Mouse (Mus musculus): ENCODE measurements at regions not wholly inside any gene's neighbourhood (a gene's known extent, or its start where the extent isn't known, plus 50 kb on each side); places are given as distances from the start of the nearest gene placed in this dataset.
"Not testable (repeated sequence)": the region's sequence is repeated elsewhere in the genome, so short reads cannot be mapped to it uniquely, and the experiment has no call there.

DNA sequence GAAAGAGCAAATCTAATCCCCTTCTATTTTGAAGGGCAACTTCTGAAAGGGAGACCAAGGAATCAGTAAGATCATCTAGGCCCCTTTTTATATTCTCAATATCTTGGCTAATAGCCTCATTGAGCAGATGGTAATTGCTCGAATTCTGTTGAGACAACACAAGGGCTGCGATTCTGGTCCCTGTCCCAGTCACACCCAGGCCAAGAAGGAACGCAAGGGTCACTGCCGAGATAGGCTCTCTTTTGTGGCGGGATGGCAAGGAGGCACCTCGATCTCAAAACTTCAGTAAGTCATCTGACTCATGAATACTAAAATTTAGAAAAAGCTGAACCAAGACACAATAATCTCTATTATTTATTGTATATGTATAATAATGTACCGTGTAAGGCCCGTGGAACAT lies 68.6 kb upstream of the Zfp709 start:
- 88% methylated on average over 8 of the region's 8 CpGs for WGBS
- H3K4me1 ChIP-seq (ENCODE audit: control insufficient read depth, insufficient read depth, low read length); H3K27me3 ChIP-seq (ENCODE audit: control insufficient read depth, insufficient read depth, low read depth, low read length); H3K36me3 ChIP-seq (ENCODE audit: control insufficient read depth, insufficient read depth, low read length); ATAC-seq; H3K4me3 ChIP-seq (ENCODE audit: low read depth, low read length); H3K27ac ChIP-seq (ENCODE audit: low read length); H3K9me3 ChIP-seq (replicated peaks; ENCODE audit: control insufficient read depth, low read length, poor library complexity, severe bottlenecking); H3K9ac ChIP-seq (ENCODE audit: low read depth, low read length); H3K4me2 ChIP-seq (ENCODE audit: low read length): not testable (repeated sequence)

- ATAC-seq; H3K9ac ChIP-seq (ENCODE audit: low read depth, low read length); H3K4me3 ChIP-seq (ENCODE audit: low read depth, low read length); H3K4me2 ChIP-seq (ENCODE audit: low read length); H3K9me3 ChIP-seq (replicated peaks; ENCODE audit: control insufficient read depth, low read length, poor library complexity, severe bottlenecking); H3K36me3 ChIP-seq (ENCODE audit: control insufficient read depth, insufficient read depth, low read length); H3K27me3 ChIP-seq (ENCODE audit: control insufficient read depth, insufficient read depth, low read depth, low read length); H3K27ac ChIP-seq (ENCODE audit: low read length); H3K4me1 ChIP-seq (ENCODE audit: control insufficient read depth, insufficient read depth, low read length): not testable (repeated sequence)
- WGBS, result 82% methylated on average over 3 of the region's 4 CpGs
Measured at GRCm38 (mm10) chr8:71807788-71808187, 74.0 kb upstream of the Zfp709 start.

DNA sequence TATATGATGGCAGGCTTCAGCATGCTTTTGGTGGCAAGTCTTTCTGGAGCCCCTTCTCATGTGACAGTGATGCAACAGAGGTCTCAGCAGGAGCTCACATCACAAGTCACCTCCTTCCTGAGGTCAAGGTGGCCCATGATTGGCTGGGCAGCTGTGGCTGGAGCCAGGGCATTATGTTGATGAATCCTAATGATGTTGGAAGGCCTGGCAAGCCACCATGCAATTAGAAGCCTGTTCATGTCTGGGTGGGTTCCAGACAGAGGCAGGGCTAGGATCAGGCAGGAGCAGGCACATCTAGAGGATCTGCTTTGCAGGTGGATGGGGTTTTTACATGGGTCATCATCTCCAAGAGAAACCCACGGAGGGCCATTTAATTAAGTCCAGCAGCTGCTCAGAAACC lies 77.2 kb upstream of the Zfp709 start:
- H3K4me1 ChIP-seq (ENCODE audit: control insufficient read depth, insufficient read depth, low read length); H3K4me2 ChIP-seq (ENCODE audit: low read length); H3K4me3 ChIP-seq (ENCODE audit: low read depth, low read length); H3K36me3 ChIP-seq (ENCODE audit: control insufficient read depth, insufficient read depth, low read length); H3K27ac ChIP-seq (ENCODE audit: low read length); H3K9me3 ChIP-seq (replicated peaks; ENCODE audit: control insufficient read depth, low read length, poor library complexity, severe bottlenecking); H3K9ac ChIP-seq (ENCODE audit: low read depth, low read length); H3K27me3 ChIP-seq (ENCODE audit: control insufficient read depth, insufficient read depth, low read depth, low read length); ATAC-seq: not testable (repeated sequence)
- WGBS, result 80% methylated on average over 1 of the region's 1 CpGs

DNA sequence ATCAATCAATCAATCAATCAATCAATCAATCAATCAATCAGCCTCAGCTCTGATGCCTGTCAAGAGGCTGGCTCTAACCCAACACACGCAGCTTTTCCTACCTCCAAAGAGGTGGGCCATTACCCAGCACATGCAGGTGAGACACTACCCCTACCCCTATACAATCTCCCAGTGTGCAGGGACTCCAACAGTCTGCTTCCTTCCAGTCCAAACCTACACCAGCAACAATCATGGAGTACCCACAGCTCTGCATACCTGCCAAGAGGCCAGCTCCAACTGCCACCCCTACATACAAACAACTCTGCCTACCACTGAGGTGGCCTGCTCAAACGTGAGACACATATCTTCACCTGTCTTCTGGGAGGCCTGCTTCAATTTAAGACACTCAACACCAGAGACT lies 76.7 kb upstream of the Fcho1 start:
- not testable (repeated sequence) for H3K36me3 ChIP-seq (ENCODE audit: control insufficient read depth, insufficient read depth, low read length); H3K9ac ChIP-seq (ENCODE audit: low read depth, low read length); H3K27me3 ChIP-seq (ENCODE audit: control insufficient read depth, insufficient read depth, low read depth, low read length); H3K4me1 ChIP-seq (ENCODE audit: control insufficient read depth, insufficient read depth, low read length); H3K27ac ChIP-seq (ENCODE audit: low read length); H3K4me3 ChIP-seq (ENCODE audit: low read depth, low read length); H3K4me2 ChIP-seq (ENCODE audit: low read length); H3K9me3 ChIP-seq (replicated peaks; ENCODE audit: control insufficient read depth, low read length, poor library complexity, severe bottlenecking)
- ATAC-seq, result peak; percentile 68; the same call in 1 of the 2 replicates
- 69% methylated on average over 2 of the region's 2 CpGs for WGBS

- not testable (repeated sequence) for H3K9me3 ChIP-seq (replicated peaks; ENCODE audit: control insufficient read depth, low read length, poor library complexity, severe bottlenecking); H3K9ac ChIP-seq (ENCODE audit: low read depth, low read length); H3K4me2 ChIP-seq (ENCODE audit: low read length); H3K36me3 ChIP-seq (ENCODE audit: control insufficient read depth, insufficient read depth, low read length); H3K27ac ChIP-seq (ENCODE audit: low read length); H3K4me3 ChIP-seq (ENCODE audit: low read depth, low read length); H3K27me3 ChIP-seq (ENCODE audit: control insufficient read depth, insufficient read depth, low read depth, low read length); H3K4me1 ChIP-seq (ENCODE audit: control insufficient read depth, insufficient read depth, low read length)
- ATAC-seq, result 0 out of 2 replicates have a peak, but pooled peaks have one; percentile 45
- WGBS, result 11% methylated on average over 1 of the region's 9 CpGs
Measured at GRCm38 (mm10) chr8:71789031-71789460, 63.5 kb upstream of the Fcho1 start.

GRCm38 (mm10) chr8:71780624-71781023 lies 55.1 kb upstream of the Fcho1 start:
- H3K4me3 ChIP-seq (ENCODE audit: low read depth, low read length); ATAC-seq; H3K27ac ChIP-seq (ENCODE audit: low read length); H3K9ac ChIP-seq (ENCODE audit: low read depth, low read length); H3K36me3 ChIP-seq (ENCODE audit: control insufficient read depth, insufficient read depth, low read length); H3K9me3 ChIP-seq (replicated peaks; ENCODE audit: control insufficient read depth, low read length, poor library complexity, severe bottlenecking); H3K4me2 ChIP-seq (ENCODE audit: low read length); H3K4me1 ChIP-seq (ENCODE audit: control insufficient read depth, insufficient read depth, low read length); H3K27me3 ChIP-seq (ENCODE audit: control insufficient read depth, insufficient read depth, low read depth, low read length): not testable (repeated sequence)
- 90% methylated on average over 8 of the region's 10 CpGs for WGBS

- not testable (repeated sequence) for H3K27me3 ChIP-seq (ENCODE audit: control insufficient read depth, insufficient read depth, low read depth, low read length); ATAC-seq; H3K4me2 ChIP-seq (ENCODE audit: low read length); H3K27ac ChIP-seq (ENCODE audit: low read length); H3K9me3 ChIP-seq (replicated peaks; ENCODE audit: control insufficient read depth, low read length, poor library complexity, severe bottlenecking); H3K9ac ChIP-seq (ENCODE audit: low read depth, low read length); H3K4me3 ChIP-seq (ENCODE audit: low read depth, low read length); H3K36me3 ChIP-seq (ENCODE audit: control insufficient read depth, insufficient read depth, low read length); H3K4me1 ChIP-seq (ENCODE audit: control insufficient read depth, insufficient read depth, low read length)
- 92% methylated on average over 2 of the region's 4 CpGs for WGBS
Measured at GRCm38 (mm10) chr8:71779824-71780223, 54.3 kb upstream of the Fcho1 start.

DNA sequence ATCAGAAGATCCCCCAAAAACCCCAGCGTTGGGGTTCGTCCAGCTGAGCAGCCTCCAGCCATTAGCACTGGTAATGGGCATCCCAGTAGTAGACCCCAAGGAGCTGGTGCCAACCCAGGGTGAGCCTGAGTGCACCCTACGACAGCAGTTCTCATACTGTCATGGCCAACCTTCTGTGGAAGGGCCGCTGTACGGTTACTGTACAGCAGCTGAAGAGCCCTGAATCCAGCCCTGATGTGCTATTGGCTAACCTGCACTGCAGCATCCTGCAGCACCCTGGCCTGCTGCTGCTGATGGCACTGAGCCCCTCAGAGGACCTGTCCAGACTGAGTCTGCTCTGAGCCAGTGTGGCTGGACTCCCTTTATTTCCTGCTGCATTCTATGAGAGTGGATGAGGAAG lies 53.9 kb upstream of the Fcho1 start:
- H3K27ac ChIP-seq (ENCODE audit: low read length); H3K27me3 ChIP-seq (ENCODE audit: control insufficient read depth, insufficient read depth, low read depth, low read length); ATAC-seq; H3K36me3 ChIP-seq (ENCODE audit: control insufficient read depth, insufficient read depth, low read length); H3K4me1 ChIP-seq (ENCODE audit: control insufficient read depth, insufficient read depth, low read length); H3K9ac ChIP-seq (ENCODE audit: low read depth, low read length); H3K4me3 ChIP-seq (ENCODE audit: low read depth, low read length); H3K9me3 ChIP-seq (replicated peaks; ENCODE audit: control insufficient read depth, low read length, poor library complexity, severe bottlenecking); H3K4me2 ChIP-seq (ENCODE audit: low read length): not testable (repeated sequence)
- 94% methylated on average over 5 of the region's 5 CpGs for WGBS

DNA sequence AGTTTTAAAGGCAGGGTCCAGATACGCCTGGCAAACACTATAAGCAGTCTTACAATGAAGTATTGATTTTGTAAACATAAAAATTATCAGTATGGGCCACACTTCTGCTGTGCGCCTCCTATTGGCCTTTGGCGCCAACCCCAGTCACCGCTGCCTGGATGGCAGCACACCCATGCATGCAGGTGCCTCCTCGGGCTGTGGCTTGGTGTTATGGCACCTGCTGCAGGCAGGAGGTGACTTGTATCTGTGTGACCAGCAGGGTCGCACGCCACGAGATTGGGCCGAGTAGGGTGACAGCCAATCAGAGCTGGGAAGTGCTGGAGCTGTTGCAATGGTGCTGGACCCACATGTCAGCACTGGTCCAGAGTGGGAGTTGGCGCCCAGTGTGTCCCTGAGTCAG lies 53.4 kb upstream of the Fcho1 start:
- WGBS, result 85% methylated on average over 10 of the region's 10 CpGs
- no peak overlapping the region for H3K27ac ChIP-seq (ENCODE audit: low read length)
- no peaks in the 10 kb centered on the region for H3K27me3 ChIP-seq (ENCODE audit: control insufficient read depth, insufficient read depth, low read depth, low read length)
- no peak overlapping the region for H3K4me3 ChIP-seq (ENCODE audit: low read depth, low read length)
- H3K4me1 ChIP-seq (ENCODE audit: control insufficient read depth, insufficient read depth, low read length), result no peaks in the 10 kb centered on the region
- no peaks in the 10 kb centered on the region for H3K9me3 ChIP-seq (replicated peaks; ENCODE audit: control insufficient read depth, low read length, poor library complexity, severe bottlenecking)
- no peak for ATAC-seq
- H3K4me2 ChIP-seq (ENCODE audit: low read length), result no peak overlapping the region
- no peaks in the 10 kb centered on the region for H3K36me3 ChIP-seq (ENCODE audit: control insufficient read depth, insufficient read depth, low read length)
- no peak overlapping the region for H3K9ac ChIP-seq (ENCODE audit: low read depth, low read length)
